Mouse (Mus musculus) kidney, adult 18-20 months (tissue): ENCODE measurements around the gene Slc25a30.
A peak's percentile ranks its signal among the peaks of the same experiment; 100 is the strongest.
"Not testable (repeated sequence)": the region's sequence is repeated elsewhere in the genome, so short reads cannot be mapped to it uniquely, and the experiment has no call there.

Experiments used
- DNase-seq: peaks from one replicate; pipeline ENCODE4 v3.0.0; 2021

The Slc25a30 gene

GRCm38 (mm10) chr14:75786868-75787793 lies at the start of gene Slc25a30:
Slc25a30 (minus strand) TSS chr14:75787037.
- DNase-seq: peak; percentile 99

GRCm38 (mm10) chr14:75836579-75836978 lies 49.7 kb upstream of the Slc25a30 start:
- no peak for DNase-seq

DNA sequence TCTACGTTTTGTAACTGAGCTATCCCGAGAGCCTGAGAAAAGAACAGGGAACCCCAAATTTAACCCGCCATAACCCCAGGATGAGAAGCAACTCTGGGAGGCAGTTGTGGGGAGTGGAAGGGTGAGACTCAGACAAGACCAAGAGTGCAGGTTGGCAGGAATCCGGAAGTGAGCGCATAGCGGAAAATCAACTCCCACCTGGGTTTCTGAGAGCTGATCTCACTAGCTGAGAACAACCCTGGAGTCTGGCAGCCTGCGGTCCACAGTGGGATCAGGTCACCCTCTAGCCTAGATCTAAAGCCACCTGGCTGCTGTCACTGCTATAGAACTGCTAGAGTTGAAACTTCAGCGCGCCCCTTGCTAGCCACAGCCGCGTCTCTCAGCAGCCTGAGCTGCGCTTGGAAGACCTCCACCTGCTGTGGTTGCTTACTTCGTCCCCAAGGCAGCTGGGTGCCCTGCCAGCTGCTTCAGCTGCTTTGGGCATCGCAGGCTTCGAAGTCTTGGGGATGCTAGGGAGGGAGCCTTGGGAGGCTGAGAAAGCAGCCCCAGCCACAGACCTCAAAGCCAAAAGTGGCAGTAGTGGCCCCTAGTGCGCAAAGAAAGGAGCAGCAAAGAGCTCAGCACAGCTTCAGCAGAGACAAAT lies 48.0 kb upstream of the Slc25a30 start:
- DNase-seq: peak; percentile 83

DNA sequence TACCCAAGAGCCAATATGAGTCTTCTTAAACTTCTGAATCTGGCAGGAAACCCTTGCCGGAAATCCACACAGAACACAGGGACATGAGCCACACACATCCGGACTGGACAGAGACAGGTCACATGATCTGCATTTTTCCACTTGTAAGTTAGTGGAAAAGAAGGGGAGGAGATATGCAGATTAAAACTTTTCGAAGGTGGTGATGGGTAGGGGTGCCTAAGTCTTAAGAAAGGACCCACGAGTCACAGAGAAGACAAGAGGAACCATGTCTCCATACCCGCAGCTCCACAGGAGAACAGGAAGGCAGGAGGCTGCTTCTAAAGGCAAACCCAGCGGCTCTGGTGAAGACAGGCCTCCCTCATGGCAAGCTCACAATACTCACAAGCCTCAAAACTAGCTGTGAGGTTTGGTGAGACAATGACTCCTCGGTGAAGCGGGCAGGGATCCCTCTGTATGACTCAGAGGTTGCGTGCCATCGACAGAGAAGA lies 47.5 kb upstream of the Slc25a30 start:
- DNase-seq: peak; percentile 77

DNA sequence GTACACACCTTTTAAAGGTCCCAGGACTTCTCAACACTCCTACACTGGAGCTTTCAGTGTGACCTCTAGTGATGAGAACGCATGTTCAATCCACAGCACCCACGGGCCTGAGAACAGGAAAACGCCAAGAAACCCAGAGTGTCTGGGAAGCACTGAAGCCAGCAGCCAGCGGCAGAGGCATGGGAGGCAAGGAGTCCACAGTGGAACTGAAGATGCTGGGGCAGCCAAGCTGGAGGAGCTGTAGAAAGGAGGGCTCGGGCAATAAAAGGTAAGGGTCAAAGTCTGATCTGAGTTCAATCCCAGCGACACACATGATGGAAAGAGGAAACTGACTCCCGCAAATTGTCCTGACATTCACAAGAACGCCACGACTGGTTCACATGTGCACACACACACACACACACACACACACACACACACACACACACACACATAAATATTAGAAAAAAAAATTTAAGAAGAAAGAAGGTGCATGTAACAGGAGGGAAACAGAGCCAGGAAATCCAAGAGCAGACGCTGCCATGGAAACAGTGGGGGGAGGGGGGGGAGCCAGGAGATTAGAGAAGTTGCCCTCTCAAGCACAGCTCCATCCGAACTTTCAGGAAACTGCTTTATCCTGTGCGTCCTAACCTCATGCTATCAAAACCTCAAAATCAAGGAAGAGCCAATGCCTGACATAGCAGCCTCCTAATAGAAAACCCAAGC lies 46.9 kb upstream of the Slc25a30 start:
- DNase-seq: peak; percentile 83

- peak; percentile 43 for DNase-seq
Measured at GRCm38 (mm10) chr14:75832982-75833381, 46.1 kb upstream of the Slc25a30 start.

DNA sequence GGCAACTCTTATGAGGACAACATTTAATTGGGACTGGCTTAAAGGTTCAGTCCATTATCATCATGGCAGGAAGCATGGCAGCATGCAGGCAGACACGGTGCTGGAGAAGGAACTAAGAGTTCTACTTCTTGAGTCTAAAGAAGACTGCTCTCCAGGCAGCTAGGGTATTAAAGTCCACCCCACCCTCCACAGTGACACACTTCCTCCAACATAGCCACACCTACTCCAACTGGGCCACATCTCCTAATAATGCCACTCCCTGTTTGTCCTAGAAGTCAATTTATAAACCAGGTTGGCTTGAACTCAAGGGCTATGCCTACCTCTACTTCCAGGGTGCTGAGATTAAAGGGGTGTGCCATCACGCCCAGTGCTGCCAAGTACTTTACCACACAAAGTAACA lies 45.2 kb upstream of the Slc25a30 start:
- no peak for DNase-seq

DNA sequence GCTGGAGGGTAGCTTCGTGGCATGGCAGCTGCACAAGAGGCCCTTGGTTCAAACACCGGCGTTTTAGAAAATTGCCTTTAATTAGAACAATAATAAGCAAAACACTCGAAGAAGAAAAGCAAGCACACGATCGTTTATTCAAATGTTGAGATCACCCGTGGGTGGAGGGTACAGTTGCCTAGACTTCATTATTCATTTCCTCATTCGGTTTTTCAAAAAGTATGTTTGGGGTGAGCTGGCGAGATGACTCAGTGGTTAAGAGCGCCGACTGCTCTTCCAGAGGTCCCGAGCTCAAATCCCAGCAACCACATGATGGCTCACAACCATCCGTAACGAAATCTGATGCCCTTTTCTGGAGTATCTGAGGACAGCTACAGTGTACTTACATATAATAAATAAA lies 43.0 kb upstream of the Slc25a30 start:
- not testable (repeated sequence) for DNase-seq

GRCm38 (mm10) chr14:75828866-75829806 lies 42.3 kb upstream of the Slc25a30 start:
- DNase-seq: peak; percentile 92

DNA sequence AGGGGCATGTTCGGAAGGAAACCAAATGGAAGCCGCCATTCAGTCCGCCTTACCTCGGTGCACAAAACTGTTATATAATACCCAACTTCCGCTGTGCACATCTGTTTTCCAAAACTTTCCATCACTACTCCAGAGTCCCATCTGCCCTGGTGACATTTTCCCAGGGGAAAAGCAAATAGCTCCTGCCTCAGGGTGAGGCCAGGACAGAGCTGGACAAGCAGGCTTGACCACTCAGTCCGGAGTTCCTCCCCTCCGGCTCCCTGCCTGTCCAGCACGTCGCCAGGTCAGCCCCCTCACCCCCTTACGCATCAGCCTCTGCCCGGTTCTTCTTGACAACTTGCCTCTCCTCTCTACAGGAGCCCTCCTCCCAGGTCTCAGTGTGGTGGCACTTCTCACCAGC lies 41.4 kb upstream of the Slc25a30 start:
- peak; percentile 28 for DNase-seq

- DNase-seq: no peak
Measured at GRCm38 (mm10) chr14:75826851-75827410, 40.1 kb upstream of the Slc25a30 start.

- peak; percentile 49 for DNase-seq
Measured at GRCm38 (mm10) chr14:75820007-75820406, 33.2 kb upstream of the Slc25a30 start.

- no peak for DNase-seq
Measured at GRCm38 (mm10) chr14:75819341-75819740, 32.5 kb upstream of the Slc25a30 start.

GRCm38 (mm10) chr14:75818528-75818927 lies 31.7 kb upstream of the Slc25a30 start:
- no peak for DNase-seq

GRCm38 (mm10) chr14:75809931-75810330 lies 23.1 kb upstream of the Slc25a30 start:
- no peak for DNase-seq

DNA sequence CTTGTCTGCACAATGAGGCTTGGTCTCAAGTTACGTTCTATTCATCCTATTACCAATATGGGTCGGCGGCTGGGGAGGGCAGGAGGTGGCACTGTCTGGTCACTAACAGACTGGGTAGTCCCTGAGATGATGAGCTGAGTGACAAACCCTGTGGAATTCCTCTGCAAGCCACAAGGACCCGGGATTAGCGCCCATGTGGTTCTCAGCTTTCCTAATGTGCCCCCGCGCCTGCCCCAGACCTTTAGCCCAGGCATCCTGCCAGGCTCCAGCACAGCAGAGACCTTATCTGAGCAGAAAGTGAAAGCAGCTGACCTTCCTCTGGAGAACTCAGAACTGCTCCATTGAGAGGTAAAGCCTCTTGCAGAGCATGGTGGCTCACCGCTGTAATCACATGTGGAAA lies 21.0 kb upstream of the Slc25a30 start:
- DNase-seq: peak; percentile 83

GRCm38 (mm10) chr14:75797769-75798386 lies 11.0 kb upstream of the Slc25a30 start:
- DNase-seq: peak; percentile 70

DNA sequence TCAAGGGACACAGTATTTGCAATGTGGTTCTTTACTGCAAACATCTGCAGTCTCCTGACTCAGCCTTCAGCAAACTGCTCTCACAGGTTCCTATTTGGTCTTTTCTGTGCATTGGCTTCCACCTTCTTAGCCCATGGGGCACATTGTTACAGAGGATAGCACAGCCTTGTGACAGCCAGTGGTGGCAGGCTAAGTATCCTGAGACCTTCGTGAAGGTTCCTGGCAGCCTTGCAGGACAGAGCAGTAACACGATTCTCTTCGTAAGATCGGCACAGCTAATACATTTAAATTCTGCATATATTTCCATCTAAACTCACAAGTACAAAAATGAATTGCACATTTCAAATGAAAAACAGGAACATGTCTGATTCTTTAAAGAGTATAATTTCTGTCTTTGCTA lies 9.1 kb upstream of the Slc25a30 start:
- no peak for DNase-seq

GRCm38 (mm10) chr14:75794726-75795125 lies 7.9 kb upstream of the Slc25a30 start:
- DNase-seq: peak; percentile 54

GRCm38 (mm10) chr14:75794324-75794723 lies 7.5 kb upstream of the Slc25a30 start:
- DNase-seq: no peak

DNA sequence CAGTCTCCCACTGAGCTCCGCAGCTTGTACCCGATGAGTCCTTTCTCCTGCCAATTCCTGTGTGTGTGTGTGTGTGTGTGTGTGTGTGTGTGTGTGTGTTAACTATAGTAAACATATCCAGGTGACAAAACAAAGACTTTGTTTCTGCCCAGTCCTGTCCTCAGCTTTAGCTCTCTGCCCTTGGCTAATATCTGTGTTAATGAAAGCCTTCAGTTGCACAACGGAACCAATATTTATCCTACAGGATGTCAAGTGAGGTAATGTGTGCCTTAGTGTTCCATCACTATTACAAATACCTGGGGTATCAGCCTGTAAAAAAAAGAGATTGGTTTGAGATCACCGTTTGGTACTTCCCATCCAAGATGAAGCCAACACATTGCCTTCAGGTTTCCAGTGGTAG lies 6.3 kb upstream of the Slc25a30 start:
- no peak for DNase-seq
